Mouse (Mus musculus): ENCODE measurements around the gene Immp2l. TPM values are rescaled to one million over a fixed set of nuclear protein-coding genes. Genes with fewer than 3 reads are reported as not detected.

Immp2l gene
- total RNA-seq, 2 experiments from 2014 or later: 1.3 to 3.5 TPM

GRCm38 (mm10) chr12:41289047-41289446 is 265.2 kb downstream of the Immp2l start:
- no peak for ATAC-seq (replicated peaks; ENCODE audit: low FRiP score, poor library complexity, severe bottlenecking)

GRCm38 (mm10) chr12:41307015-41307414 is 283.1 kb downstream of the Immp2l start:
- ATAC-seq (replicated peaks; ENCODE audit: low FRiP score, poor library complexity, severe bottlenecking): no peak

GRCm38 (mm10) chr12:41308726-41309680 is 285.1 kb downstream of the Immp2l start:
- ATAC-seq (replicated peaks; ENCODE audit: low FRiP score, poor library complexity, severe bottlenecking): no peak

GRCm38 (mm10) chr12:41313391-41313790 is 289.5 kb downstream of the Immp2l start:
- ATAC-seq (replicated peaks; ENCODE audit: low FRiP score, poor library complexity, severe bottlenecking): no peak

- ATAC-seq (replicated peaks; ENCODE audit: low FRiP score, poor library complexity, severe bottlenecking): no peak
These were observed 291.0 kb downstream of the Immp2l start for GRCm38 (mm10) chr12:41314811-41315461.

- no peak for ATAC-seq (replicated peaks; ENCODE audit: low FRiP score, poor library complexity, severe bottlenecking)
These were observed 292.0 kb downstream of the Immp2l start for GRCm38 (mm10) chr12:41315871-41316270.

GRCm38 (mm10) chr12:41316426-41316825 is 292.5 kb downstream of the Immp2l start:
- no peak for ATAC-seq (replicated peaks; ENCODE audit: low FRiP score, poor library complexity, severe bottlenecking)

GRCm38 (mm10) chr12:41317431-41317830 is 293.5 kb downstream of the Immp2l start:
- ATAC-seq (replicated peaks; ENCODE audit: low FRiP score, poor library complexity, severe bottlenecking): no peak

GRCm38 (mm10) chr12:41322018-41322417 is 298.1 kb downstream of the Immp2l start:
- ATAC-seq (replicated peaks; ENCODE audit: low FRiP score, poor library complexity, severe bottlenecking): no peak

- ATAC-seq (replicated peaks; ENCODE audit: low FRiP score, poor library complexity, severe bottlenecking): no peak
These were observed 300.5 kb downstream of the Immp2l start for GRCm38 (mm10) chr12:41324418-41324817.

GRCm38 (mm10) chr12:41325756-41326155 is 301.9 kb downstream of the Immp2l start:
- no peak for ATAC-seq (replicated peaks; ENCODE audit: low FRiP score, poor library complexity, severe bottlenecking)

- no peak for ATAC-seq (replicated peaks; ENCODE audit: low FRiP score, poor library complexity, severe bottlenecking)
These were observed 307.2 kb downstream of the Immp2l start for GRCm38 (mm10) chr12:41330988-41331671.

- no peak for ATAC-seq (replicated peaks; ENCODE audit: low FRiP score, poor library complexity, severe bottlenecking)
These were observed 321.7 kb downstream of the Immp2l start for GRCm38 (mm10) chr12:41345621-41346020.

- no peak for ATAC-seq (replicated peaks; ENCODE audit: low FRiP score, poor library complexity, severe bottlenecking)
These were observed 323.6 kb downstream of the Immp2l start for GRCm38 (mm10) chr12:41347494-41347893.

- no peak for ATAC-seq (replicated peaks; ENCODE audit: low FRiP score, poor library complexity, severe bottlenecking)
These were observed 325.5 kb downstream of the Immp2l start for GRCm38 (mm10) chr12:41349386-41349785.

- no peak for ATAC-seq (replicated peaks; ENCODE audit: low FRiP score, poor library complexity, severe bottlenecking)
These were observed 325.9 kb downstream of the Immp2l start for GRCm38 (mm10) chr12:41349814-41350213.

- no peak for ATAC-seq (replicated peaks; ENCODE audit: low FRiP score, poor library complexity, severe bottlenecking)
These were observed 327.4 kb downstream of the Immp2l start for GRCm38 (mm10) chr12:41351275-41351674.

GRCm38 (mm10) chr12:41354857-41355256 is 331.0 kb downstream of the Immp2l start:
- ATAC-seq (replicated peaks; ENCODE audit: low FRiP score, poor library complexity, severe bottlenecking): no peak

- no peak for ATAC-seq (replicated peaks; ENCODE audit: low FRiP score, poor library complexity, severe bottlenecking)
These were observed 332.1 kb downstream of the Immp2l start for GRCm38 (mm10) chr12:41356040-41356439.

GRCm38 (mm10) chr12:41386685-41387084 is 362.8 kb downstream of the Immp2l start:
- ATAC-seq (replicated peaks; ENCODE audit: low FRiP score, poor library complexity, severe bottlenecking): no peak

All from erythroblast, adult 5-6 weeks (primary cell).